Mouse (Mus musculus): ENCODE data around the gene Olfr502. TPM values are rescaled to one million over a fixed set of nuclear protein-coding genes. Genes with fewer than 3 reads are reported as not detected.
"Not testable (repeated sequence)": the region's sequence is repeated elsewhere in the genome, so short reads cannot be mapped to it uniquely, and the experiment has no call there.

The Olfr502 gene
- total RNA-seq (2021): not detected

GRCm38 (mm10) chr7:108524965-108525364 lies at the start of gene Olfr502:
Gene Olfr502, minus strand, starts transcription at chr7:108525065.
- no peak for DNase-seq (ENCODE audit: low spot score in 2 of 2)
- intact Hi-C loops (cut with DNase I): no loop called here

- intact Hi-C loops (cut with DNase I): no loop called here
These were observed 40.8 kb upstream of the Olfr502 start, which contains the start of gene Olfr504 for GRCm38 (mm10) chr7:108565693-108566092. Gene Olfr504, minus strand, starts transcription at chr7:108565793.

GRCm38 (mm10) chr7:108544227-108544626 lies 19.4 kb upstream of the Olfr502 start, which contains the start of gene Olfr503:
Gene Olfr503, plus strand, starts transcription at chr7:108544527.
- DNase-seq (ENCODE audit: low spot score in 2 of 2); intact Hi-C loops (cut with DNase I): not testable (repeated sequence)

More at GRCm38 (mm10) chr7:108565693-108566092, 40.8 kb upstream of the Olfr502 start, which contains the start of gene Olfr504:
- DNase-seq (ENCODE audit: low spot score in 2 of 2): no peak

- intact Hi-C loops (cut with DNase I): no loop called here
- DNase-seq (ENCODE audit: low spot score in 2 of 2): no peak
These were observed 17.6 kb upstream of the Olfr502 start for GRCm38 (mm10) chr7:108542416-108542815.

Other genes starting within 250 kb of the Olfr502 start
- gene Olfr490, start 236.1 kb downstream of the Olfr502 start, total RNA-seq (2021): not detected
- not detected for gene Olfr491, start 211.6 kb downstream of the Olfr502 start, total RNA-seq (2021)
- gene Olfr492, start 201.4 kb downstream of the Olfr502 start, total RNA-seq (2021): not detected
- not detected for gene Olfr493, start 178.1 kb downstream of the Olfr502 start, total RNA-seq (2021)
- not detected for gene Olfr494, start 159.7 kb downstream of the Olfr502 start, total RNA-seq (2021)
- not detected for gene Olfr495, start 131.9 kb downstream of the Olfr502 start, total RNA-seq (2021)
- gene Olfr497, start 104.6 kb downstream of the Olfr502 start, total RNA-seq (2021): not detected
- not detected for gene Olfr498, start 59.7 kb downstream of the Olfr502 start, total RNA-seq (2021)
- not detected for gene Olfr503, start 19.5 kb upstream of the Olfr502 start, total RNA-seq (2021)
- not detected for gene Olfr504, start 40.7 kb upstream of the Olfr502 start, total RNA-seq (2021)
- not detected for gene Olfr506, start 85.7 kb upstream of the Olfr502 start, total RNA-seq (2021)
- gene Olfr507, start 96.7 kb upstream of the Olfr502 start, total RNA-seq (2021): not detected
- not detected for gene Olfr508, start 104.9 kb upstream of the Olfr502 start, total RNA-seq (2021)
- gene Olfr509, start 126.8 kb upstream of the Olfr502 start, total RNA-seq (2021): under 1 TPM in 1 of 2 experiments, not detected in 1; 0.09 TPM
- gene Olfr510, start 141.4 kb upstream of the Olfr502 start, total RNA-seq (2021): not detected
- gene Olfr512, start 188.3 kb upstream of the Olfr502 start, total RNA-seq (2021): not detected
- gene Olfr513, start 225.9 kb upstream of the Olfr502 start, total RNA-seq (2021): not detected

Measured in left cerebral cortex, postnatal 25 days (tissue).